Mouse (Mus musculus): ENCODE measurements around the gene Fam32a. TPM values are rescaled to one million over a fixed set of nuclear protein-coding genes. Genes with fewer than 3 reads are reported as not detected.

Fam32a gene
- polyA plus RNA-seq, 1 experiment from 2014 or later: 77.6 TPM

DNA sequence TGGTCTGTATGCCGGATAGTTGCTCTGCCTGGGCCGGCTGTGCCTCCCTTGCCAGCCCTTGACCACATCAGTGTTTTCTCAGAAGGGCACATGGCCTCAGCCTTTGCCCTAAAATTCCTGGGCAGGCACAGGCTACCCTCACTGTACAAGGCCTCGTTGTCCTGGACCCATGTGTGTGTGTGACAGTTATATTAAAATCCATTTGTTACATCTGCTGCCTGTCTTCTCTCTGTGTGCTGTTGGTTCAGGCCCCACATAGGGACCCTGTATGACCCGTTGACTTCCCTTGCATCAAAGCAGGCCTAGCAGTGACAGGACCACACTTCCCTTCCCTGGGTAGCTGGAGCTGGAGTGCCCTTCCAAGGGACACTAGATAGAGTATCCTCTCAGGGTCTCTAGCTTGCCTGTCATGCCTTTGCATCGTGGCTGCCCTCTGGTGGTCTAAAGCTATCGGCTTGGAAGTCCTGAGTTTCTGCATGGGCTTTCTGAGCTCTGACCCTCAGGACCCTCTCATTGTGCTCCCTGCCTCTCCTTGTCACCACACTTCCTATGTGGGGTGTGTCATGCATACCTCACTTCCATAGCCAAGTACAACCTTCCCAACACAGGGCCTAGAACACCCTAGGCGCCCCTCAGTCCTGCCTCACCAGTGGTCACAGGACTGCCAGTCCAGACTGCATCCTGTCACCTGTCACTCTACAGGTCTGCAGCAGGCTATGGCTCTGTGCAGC lies 37.8 kb downstream of the Fam32a start:
- H3K36me3 ChIP-seq (replicated peaks): peaks cover 41% of the 10 kb centered on the region
- H3K4me3 ChIP-seq: no peak overlapping the region
- no peaks in the 10 kb centered on the region for H3K27me3 ChIP-seq (ENCODE audit: poor library complexity, severe bottlenecking)
- 54% methylated on average over 7 of the region's 7 CpGs for WGBS
- no peak overlapping the region for H3K27ac ChIP-seq
- H3K9me3 ChIP-seq: no peaks in the 10 kb centered on the region
- DNase-seq (ENCODE audit: extremely low spot score, low spot score): peak; percentile 38
- H3K4me1 ChIP-seq: no peaks in the 10 kb centered on the region

DNA sequence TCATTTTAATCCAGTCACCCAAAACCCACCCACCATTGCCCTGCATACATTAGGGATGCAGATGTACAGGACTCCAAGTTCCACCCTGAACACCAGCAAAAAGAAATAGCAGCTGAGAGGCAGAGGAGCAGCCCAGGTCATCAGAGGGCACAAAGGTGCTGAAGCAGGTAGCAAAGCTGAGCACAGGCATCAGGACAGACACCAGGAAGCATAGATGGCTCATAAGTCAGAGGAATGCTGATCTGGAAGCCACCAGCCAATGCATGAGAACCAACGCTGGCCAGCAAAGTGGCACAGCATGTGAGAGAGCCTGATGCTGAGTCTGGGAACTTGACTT lies 38.3 kb downstream of the Fam32a start:
- no peak overlapping the region for H3K27ac ChIP-seq
- no peaks in the 10 kb centered on the region for H3K27me3 ChIP-seq (ENCODE audit: poor library complexity, severe bottlenecking)
- no peaks in the 10 kb centered on the region for H3K4me1 ChIP-seq
- peaks cover 35% of the 10 kb centered on the region for H3K36me3 ChIP-seq (replicated peaks)
- no peak overlapping the region for H3K4me3 ChIP-seq
- DNase-seq (ENCODE audit: extremely low spot score, low spot score): no peak
- H3K9me3 ChIP-seq: no peaks in the 10 kb centered on the region
- WGBS: 94% methylated on average over 1 of the region's 1 CpGs

DNA sequence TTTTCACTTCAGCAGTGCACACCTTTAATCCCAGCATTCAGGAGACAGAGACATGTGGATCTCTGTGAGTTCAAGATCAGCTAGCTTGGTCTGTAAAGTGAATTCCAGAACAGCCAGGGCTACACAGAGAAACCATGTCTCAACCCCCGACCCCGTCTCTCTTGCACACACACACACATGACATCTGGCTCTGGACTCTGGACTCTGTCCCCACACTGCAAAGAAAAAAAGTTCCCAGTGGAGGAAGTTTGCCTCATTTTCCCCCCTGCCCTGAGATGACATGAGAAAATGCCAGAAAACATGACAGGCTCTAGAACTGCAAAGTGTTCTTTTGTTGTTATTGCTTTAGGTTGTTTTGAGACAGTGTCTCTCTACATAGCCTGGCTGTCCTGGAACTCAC lies 40.3 kb downstream of the Fam32a start:
- no peak overlapping the region for H3K27ac ChIP-seq
- DNase-seq (ENCODE audit: extremely low spot score, low spot score): no peak
- H3K27me3 ChIP-seq (ENCODE audit: poor library complexity, severe bottlenecking): no peaks in the 10 kb centered on the region
- H3K9me3 ChIP-seq: no peaks in the 10 kb centered on the region
- H3K36me3 ChIP-seq (replicated peaks): peaks cover 18% of the 10 kb centered on the region
- WGBS: 89% methylated on average over 2 of the region's 2 CpGs
- H3K4me1 ChIP-seq: no peaks in the 10 kb centered on the region
- H3K4me3 ChIP-seq: no peak overlapping the region

DNA sequence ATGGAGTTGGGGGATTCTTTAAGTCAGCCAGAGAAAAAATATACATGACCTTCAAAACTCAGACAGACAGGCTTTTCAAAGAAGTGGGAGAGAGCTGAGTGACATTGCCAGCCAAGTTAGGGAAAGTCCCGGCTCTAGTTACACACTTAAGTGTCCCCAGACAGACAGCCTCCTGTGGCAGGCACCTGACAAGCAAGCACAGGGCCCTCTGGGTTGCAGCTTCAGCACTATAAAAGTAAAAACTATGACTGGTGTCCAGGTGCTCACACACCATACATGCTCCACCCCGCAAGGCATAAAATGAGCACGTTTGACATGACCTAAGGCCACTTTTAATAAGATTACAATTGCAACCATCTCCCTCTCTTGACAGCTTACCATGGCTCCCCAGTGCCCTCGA lies 41.1 kb downstream of the Fam32a start:
- no peak for DNase-seq (ENCODE audit: extremely low spot score, low spot score)
- no peak overlapping the region for H3K27ac ChIP-seq
- H3K9me3 ChIP-seq: no peaks in the 10 kb centered on the region
- no peak overlapping the region for H3K4me3 ChIP-seq
- H3K27me3 ChIP-seq (ENCODE audit: poor library complexity, severe bottlenecking): no peaks in the 10 kb centered on the region
- WGBS: 66% methylated on average over 4 of the region's 4 CpGs
- no peaks in the 10 kb centered on the region for H3K4me1 ChIP-seq
- H3K36me3 ChIP-seq (replicated peaks): peaks cover 11% of the 10 kb centered on the region

DNA sequence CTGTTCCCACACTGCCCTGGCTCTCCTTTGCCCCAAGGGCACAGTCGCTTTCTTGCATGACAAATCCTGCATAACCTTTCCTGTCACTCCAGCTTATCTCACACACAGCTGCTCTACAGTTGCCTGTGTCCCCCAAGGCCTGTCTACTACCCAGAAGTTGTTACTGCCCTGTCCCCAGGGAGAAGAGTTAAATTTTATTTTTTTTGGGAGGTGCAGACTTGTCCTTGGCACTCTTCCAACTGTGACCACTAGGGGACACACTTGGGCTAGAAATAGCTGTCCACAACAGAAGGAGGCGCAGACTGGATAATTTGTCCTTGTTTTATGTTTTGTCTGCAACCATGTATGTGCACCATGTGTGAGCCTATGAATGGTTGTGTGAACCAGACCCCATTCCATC lies 41.5 kb downstream of the Fam32a start:
- Histone ChIP-seq H3K27ac (no peak overlapping the region), H3K9me3 (no peaks in the 10 kb centered on the region), H3K36me3 (replicated peaks) (peaks cover 6% of the 10 kb centered on the region), H3K27me3 (ENCODE audit: poor library complexity, severe bottlenecking) (no peaks in the 10 kb centered on the region), H3K4me1 (no peaks in the 10 kb centered on the region), H3K4me3 (no peak overlapping the region)
- DNase-seq (ENCODE audit: extremely low spot score, low spot score): peak; percentile 49
- WGBS: 35% methylated on average over 2 of the region's 2 CpGs

DNA sequence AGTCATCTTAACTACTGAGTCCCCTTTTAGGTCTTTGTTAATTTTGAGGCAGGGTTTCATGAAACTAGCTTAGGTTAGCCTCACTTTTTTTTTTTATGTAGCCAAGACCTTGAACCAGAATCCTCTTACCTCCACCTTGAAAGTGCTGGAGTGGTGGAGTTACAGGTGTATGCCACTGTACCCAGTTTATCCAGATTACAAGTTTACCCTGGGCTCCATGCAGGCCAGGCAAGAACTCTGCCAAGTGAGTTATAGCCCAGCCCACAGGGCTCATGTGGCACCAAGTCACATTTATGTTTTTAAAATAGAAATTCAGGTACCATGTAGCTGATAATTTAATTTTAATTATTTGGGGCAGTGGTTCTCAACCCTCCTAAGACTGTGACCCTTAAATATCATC lies 41.9 kb downstream of the Fam32a start:
- no peak for DNase-seq (ENCODE audit: extremely low spot score, low spot score)

DNA sequence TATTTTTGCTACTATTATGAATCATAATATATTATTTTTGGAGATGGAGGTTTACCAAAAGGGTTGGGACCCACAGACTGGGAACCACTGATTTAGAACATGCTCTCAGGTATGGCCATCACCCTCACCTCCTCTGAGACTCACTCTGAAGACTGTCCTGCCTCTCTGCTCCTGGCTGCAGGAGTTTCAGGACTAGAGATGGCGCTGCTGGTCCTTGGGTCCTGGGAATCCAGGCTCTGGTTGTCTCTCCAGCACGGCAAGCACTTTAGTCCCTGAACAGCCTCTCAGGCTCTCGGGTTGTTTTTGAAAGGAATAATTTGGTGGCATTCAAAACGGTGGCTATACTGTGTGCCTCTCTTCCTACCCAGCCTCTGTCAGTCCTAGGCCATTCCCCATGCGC lies 42.3 kb downstream of the Fam32a start:
- Histone ChIP-seq H3K9me3 (no peaks in the 10 kb centered on the region), H3K4me1 (no peaks in the 10 kb centered on the region), H3K36me3 (replicated peaks) (peaks cover 3% of the 10 kb centered on the region), H3K4me3 (no peak overlapping the region), H3K27ac (no peak overlapping the region), H3K27me3 (ENCODE audit: poor library complexity, severe bottlenecking) (no peaks in the 10 kb centered on the region)
- no peak for DNase-seq (ENCODE audit: extremely low spot score, low spot score)
- WGBS: 58% methylated on average over 5 of the region's 5 CpGs

More for the DNA sequence above, 41.9 kb downstream of the Fam32a start:
- H3K36me3 ChIP-seq (replicated peaks): peaks cover 5% of the 10 kb centered on the region
- no peak overlapping the region for H3K27ac ChIP-seq
- no peak overlapping the region for H3K4me3 ChIP-seq
- no peaks in the 10 kb centered on the region for H3K9me3 ChIP-seq
- no peaks in the 10 kb centered on the region for H3K27me3 ChIP-seq (ENCODE audit: poor library complexity, severe bottlenecking)
- no peaks in the 10 kb centered on the region for H3K4me1 ChIP-seq

DNA sequence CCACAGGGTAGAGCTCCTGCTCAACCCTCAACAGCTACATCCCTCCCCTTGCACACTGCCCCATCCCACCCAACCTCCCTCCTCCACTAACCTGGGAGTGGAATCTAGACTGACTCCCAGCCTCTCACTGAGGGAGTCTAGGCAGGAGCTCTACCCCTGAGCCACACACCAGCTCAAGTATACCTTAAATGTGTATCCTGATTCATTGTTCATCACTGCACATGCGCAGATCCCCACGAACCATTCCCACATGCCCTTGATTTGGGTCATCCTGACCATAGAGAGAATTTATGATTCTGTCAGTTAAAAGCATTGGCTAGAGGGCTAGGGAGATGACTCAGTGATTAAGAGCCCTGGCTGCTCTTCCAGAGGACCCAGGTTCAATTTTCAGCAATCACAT lies 43.2 kb downstream of the Fam32a start:
- DNase-seq (ENCODE audit: extremely low spot score, low spot score): no peak
- Histone ChIP-seq H3K27me3 (ENCODE audit: poor library complexity, severe bottlenecking) (no peaks in the 10 kb centered on the region), H3K27ac (no peak overlapping the region), H3K36me3 (replicated peaks) (no peaks in the 10 kb centered on the region), H3K9me3 (no peaks in the 10 kb centered on the region), H3K4me3 (no peak overlapping the region), H3K4me1 (no peaks in the 10 kb centered on the region)
- WGBS: 94% methylated on average over 2 of the region's 2 CpGs

DNA sequence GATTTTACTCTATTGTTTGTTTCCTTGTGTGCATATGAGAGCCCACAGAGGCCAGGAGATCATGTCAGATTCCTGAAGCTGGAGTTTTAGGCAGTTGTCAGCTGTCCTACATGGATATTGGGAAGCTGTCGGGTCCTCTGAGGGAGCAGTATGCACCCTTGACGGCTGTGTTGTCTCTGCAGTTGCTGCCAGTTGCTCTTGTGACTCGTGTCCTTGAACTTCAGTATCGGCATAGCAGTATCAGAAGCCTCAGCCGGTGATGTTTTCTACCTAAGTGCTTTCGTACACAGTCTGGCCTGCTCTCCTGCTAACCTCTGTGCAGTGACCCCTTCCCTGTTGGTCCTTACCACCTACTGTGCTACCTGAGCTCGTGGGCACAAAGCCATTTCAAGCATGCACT lies 43.9 kb downstream of the Fam32a start:
- 76% methylated on average over 7 of the region's 7 CpGs for whole genome bisulfite sequencing
- H3K4me3 ChIP-seq: no peak overlapping the region
- no peaks in the 10 kb centered on the region for H3K9me3 ChIP-seq
- H3K4me1 ChIP-seq: no peaks in the 10 kb centered on the region
- H3K27ac ChIP-seq: no peak overlapping the region
- no peaks in the 10 kb centered on the region for H3K36me3 ChIP-seq (replicated peaks)
- no peaks in the 10 kb centered on the region for H3K27me3 ChIP-seq (ENCODE audit: poor library complexity, severe bottlenecking)
- DNase-seq (ENCODE audit: extremely low spot score, low spot score): no peak

DNA sequence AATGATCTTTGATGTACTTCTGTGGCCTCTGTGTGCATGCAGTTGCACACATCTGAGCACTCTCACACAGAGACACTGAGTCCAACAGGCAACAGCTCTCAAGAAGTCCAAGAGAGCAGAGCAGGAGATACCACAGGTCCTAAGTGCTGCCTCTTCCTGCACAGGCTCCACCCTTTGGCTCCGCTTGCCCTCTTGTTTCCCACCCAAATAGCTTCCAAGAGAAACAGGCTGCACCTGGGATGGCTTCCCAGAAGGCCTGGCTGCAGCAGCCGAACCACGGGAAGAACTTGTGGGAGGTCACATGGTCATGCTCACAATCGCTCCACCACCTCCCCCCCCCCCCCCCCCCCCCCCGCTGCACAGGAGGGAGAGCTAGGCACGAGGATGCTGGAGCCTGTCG lies 45.8 kb downstream of the Fam32a start:
- WGBS: 73% methylated on average over 4 of the region's 7 CpGs
- no peaks in the 10 kb centered on the region for H3K4me1 ChIP-seq
- no peak overlapping the region for H3K4me3 ChIP-seq
- H3K27ac ChIP-seq: no peak overlapping the region
- no peak for DNase-seq (ENCODE audit: extremely low spot score, low spot score)
- no peaks in the 10 kb centered on the region for H3K36me3 ChIP-seq (replicated peaks)
- H3K9me3 ChIP-seq: no peaks in the 10 kb centered on the region
- no peaks in the 10 kb centered on the region for H3K27me3 ChIP-seq (ENCODE audit: poor library complexity, severe bottlenecking)

DNA sequence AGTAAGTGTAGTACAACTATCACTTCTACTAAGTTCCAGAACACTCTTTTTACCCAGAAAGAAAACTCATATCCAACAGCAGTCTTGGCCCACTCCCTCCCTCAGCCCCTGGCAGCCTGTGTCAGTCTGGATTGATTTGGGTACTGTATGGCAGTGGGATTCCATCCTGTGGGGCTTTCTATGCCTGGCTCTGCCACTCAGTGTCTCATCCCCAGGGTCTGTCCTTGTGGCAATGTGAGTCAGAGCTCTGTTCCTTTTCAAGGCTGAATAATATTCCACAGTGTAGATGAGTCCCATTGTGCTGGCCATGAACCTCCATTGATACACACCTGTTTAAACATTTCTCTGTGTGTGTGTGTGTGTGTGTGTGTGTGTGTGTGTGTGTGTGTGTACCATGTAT lies 47.1 kb downstream of the Fam32a start:
- no peaks in the 10 kb centered on the region for H3K36me3 ChIP-seq (replicated peaks)
- no peaks in the 10 kb centered on the region for H3K4me1 ChIP-seq
- no peaks in the 10 kb centered on the region for H3K9me3 ChIP-seq
- no peak for DNase-seq (ENCODE audit: extremely low spot score, low spot score)
- H3K27me3 ChIP-seq (ENCODE audit: poor library complexity, severe bottlenecking): no peaks in the 10 kb centered on the region
- H3K4me3 ChIP-seq: no peak overlapping the region
- H3K27ac ChIP-seq: no peak overlapping the region

DNA sequence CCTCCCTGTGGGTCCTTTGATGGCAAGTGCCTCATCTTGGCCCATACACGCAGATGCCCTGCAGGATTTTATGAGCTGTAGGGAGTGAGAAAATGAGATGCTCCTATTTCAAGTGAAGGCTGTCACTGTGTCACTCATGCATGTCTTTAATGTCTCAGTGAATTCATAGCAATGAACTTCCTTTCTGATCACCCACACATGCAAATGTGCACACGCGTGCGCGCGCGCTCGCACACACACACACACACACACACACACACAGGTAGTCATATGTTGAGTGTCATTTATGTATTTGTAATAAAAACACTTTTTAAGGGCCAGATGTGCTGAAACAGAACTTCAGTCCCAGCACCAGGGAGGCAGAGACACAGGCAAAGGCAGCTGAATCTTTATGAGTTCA lies 47.6 kb downstream of the Fam32a start:
- Histone ChIP-seq H3K4me1 (no peaks in the 10 kb centered on the region), H3K27ac (no peak overlapping the region), H3K9me3 (no peaks in the 10 kb centered on the region), H3K27me3 (ENCODE audit: poor library complexity, severe bottlenecking) (no peaks in the 10 kb centered on the region), H3K36me3 (replicated peaks) (no peaks in the 10 kb centered on the region), H3K4me3 (no peak overlapping the region)
- no peak for DNase-seq (ENCODE audit: extremely low spot score, low spot score)
- WGBS: 98% methylated on average over 8 of the region's 8 CpGs

DNA sequence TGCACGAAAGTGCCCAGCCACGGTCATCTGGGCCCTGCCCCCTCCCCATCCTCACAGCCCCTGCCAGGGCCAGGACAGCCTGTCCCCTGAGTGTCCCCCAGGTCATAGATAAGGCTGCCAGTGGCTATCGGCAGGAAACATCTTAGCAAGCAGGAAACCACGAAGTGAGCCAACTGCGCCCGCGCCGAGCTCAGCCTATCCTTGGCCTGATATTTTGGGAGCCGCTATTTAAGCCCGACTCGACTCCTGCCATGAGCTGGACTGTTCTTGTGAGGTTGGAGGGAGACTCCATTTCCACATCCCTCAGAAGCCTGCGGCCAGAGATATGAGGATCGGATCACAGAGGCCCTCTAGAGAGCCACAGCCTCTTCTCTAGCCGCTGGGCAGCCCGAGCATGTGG lies 48.8 kb downstream of the Fam32a start:
- WGBS: 80% methylated on average over 15 of the region's 15 CpGs
- H3K27me3 ChIP-seq (ENCODE audit: poor library complexity, severe bottlenecking): no peaks in the 10 kb centered on the region
- DNase-seq (ENCODE audit: extremely low spot score, low spot score): no peak
- no peaks in the 10 kb centered on the region for H3K36me3 ChIP-seq (replicated peaks)
- no peaks in the 10 kb centered on the region for H3K9me3 ChIP-seq
- no peaks in the 10 kb centered on the region for H3K4me1 ChIP-seq
- H3K27ac ChIP-seq: peak overlapping the region; percentile 63; the same call in 1 of the 2 replicates
- no peak overlapping the region for H3K4me3 ChIP-seq

DNA sequence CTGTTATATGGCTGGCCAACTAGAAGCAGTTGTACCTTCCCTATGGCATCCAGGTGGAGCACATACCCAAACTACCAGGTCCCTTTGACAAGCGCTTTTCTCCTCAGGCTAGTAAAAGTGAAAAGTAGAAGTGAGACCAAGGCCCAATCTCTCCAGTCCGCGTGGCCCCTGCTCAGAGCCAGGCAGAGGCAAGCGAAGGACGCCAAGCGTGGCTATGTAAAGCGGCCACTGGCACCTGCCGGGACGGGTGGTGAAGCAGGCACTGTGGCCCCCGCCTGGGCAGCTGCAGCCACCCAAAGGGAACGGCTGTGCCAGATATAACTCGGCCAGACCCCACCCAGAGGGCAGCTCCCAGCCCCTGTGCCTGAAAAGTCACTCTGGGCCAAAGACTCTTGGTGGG lies 51.1 kb downstream of the Fam32a start:
- Histone ChIP-seq H3K4me1 (no peaks in the 10 kb centered on the region), H3K4me3 (no peak overlapping the region), H3K9me3 (no peaks in the 10 kb centered on the region), H3K27me3 (ENCODE audit: poor library complexity, severe bottlenecking) (no peaks in the 10 kb centered on the region), H3K36me3 (replicated peaks) (no peaks in the 10 kb centered on the region), H3K27ac (no peak overlapping the region)
- 92% methylated on average over 12 of the region's 12 CpGs for WGBS
- DNase-seq (ENCODE audit: extremely low spot score, low spot score): no peak
